Mouse (Mus musculus) embryo, embryonic 11 days (tissue): ENCODE data around the gene Fgf7.

Experiments used
- DNase-seq: peaks from one replicate; pipeline ENCODE4 v3.0.0-alpha.2; 2015

Gene Fgf7

DNA sequence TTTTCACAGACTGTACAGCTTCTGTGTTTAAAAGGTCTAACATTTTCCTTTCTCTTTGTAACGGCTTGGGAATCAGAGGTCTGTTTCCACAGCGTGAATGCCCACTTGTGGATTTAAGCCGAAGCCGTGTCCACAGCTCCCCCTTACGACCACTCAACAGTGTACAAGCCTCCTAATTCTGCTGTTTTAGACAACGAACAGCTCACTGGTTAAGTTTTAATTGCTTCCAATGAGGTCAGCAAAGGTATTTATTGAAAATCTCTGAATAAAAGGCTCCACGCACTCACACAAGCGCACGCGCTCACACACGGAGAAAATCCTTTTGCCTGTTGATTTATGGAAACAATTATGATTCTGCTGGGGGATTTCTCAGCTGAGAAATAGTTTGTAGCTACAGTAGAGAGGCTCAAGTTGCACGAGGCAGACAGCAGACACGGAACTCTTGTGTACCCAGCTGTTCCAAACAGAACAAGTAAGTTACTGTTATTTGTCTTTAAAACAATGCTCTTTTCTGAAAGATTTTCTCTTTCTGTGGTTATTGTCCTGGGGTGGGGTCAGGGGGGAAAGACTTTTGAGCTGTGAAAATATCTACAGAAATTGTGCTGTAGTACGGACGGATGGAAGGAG, at the start of gene Fgf7:
Gene Fgf7, plus strand, starts transcription at position 280 of the 627 bp plus-strand sequence.
- peak; percentile 40 for DNase-seq

DNA sequence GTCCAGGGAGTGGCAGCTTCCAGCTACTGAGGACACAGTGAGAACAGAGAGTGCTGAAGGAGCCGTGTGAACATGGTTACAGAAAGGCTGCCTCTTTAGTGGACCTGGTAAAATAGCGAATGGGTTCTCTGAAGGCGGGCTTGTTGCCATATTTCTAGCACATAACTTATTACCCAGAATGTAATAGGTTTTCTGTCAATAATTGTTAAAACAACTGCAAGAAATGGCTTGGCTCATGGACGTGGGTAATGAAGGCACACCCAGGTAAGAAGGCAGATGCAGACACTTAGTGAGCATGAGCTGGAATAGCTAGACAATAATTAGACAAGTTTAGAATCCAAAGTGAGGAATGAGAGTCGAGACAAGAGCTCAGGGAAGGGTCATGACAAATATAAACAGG, 32.2 kb upstream of the Fgf7 start:
- no peak for DNase-seq

DNA sequence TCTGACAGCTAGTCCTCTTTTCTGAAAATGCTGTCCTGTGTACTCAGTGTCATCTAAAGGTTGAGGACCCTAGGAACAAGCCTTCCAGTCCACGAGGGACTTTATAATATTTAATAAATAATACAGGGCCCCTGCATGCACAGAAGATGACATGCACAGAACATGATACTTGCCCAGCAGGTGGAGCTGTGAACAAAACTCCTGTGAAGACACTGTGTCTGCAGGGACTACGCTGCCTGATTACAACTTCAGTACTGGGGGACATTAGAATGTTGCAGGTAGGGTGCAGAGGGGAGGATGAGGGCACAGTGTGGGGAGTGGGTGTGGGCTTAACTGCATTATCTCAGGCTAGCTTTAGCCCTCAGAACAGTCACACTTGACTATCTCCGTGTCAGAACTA, 28.4 kb upstream of the Fgf7 start:
- peak; percentile 74 for DNase-seq

DNA sequence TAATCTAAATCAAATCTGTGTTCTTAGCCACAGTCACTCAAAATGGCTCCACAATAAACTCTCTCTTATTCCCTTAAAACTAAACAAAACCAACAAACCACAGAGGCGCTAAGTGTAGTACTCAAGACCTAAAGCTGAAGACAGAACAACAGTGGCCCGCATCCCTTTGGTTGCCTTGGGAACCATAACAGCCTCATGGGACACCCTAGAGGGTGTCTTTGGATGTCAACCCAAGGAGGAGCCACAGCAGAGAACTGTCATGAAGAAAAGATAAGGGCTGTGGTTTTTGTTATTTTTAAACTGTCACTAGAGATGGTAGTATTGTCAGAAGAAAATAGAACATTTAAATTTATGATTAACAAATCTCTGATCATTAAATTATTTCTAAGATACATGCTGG, 27.7 kb upstream of the Fgf7 start:
- no peak for DNase-seq

DNA sequence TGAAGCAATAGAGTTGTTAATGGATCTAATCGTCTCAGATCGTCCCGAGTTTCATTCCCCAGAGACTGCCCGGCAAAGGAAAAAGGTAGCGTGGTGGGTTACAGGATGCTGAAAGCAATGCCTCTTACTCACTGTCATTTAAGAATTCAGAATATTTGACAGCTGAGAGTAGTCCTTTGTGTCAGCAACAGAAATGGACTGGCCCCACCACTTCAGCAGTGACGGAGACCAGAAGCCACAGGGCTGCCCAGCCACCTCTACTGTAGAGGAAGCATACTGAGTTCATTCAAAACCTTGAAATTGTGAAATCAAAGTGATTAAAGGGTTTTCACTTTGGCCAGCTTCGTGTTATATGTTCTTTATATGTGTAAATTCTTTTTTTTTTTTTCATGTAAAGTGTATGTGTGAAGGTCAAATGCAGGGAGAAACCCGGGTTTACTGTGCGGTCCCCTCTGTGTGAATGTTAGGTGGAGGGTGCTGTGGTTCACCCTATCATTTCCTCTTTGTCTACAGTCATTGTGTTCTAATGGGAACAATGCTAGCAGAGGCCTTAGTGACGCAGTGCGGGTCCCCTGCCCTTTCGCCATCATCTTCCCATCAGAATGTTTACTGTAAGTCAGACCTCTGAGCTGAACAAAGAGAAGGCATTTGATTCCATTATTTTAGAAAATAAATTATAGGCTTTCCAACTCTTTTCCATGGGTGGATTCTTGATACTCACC, 19.3 kb upstream of the Fgf7 start:
- DNase-seq: no peak

DNA sequence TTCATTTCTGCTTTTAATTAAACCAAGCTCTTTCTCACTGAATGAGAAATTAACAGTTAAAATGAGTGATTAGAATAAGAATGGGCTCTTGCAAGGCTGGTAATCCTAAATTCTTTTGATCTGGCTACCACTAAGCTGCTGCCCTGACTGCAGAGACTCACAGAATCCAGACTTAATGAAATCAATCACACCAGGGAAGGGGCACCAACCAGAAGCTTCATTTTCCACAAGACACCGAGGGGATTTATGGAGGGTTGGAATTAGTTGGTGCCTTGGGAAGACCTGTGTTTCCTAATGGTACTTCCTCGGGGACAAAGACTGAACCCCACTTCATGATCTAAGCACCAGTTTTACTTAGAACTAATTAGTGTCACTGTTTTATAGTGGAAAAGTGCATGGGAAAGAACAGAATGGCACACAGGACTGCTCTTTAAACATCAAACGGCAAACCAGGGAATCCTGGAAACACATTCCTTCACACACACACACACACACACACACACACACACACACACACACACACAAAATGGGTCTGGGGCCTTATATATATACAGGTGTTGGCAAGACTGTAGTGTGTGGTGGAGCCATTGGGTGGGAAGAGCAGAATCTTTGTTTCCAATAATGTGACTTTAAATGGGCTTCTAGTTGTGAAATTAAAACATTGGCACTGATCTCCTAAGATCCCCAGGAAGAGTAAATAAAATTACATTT, 18.5 kb upstream of the Fgf7 start:
- no peak for DNase-seq

DNA sequence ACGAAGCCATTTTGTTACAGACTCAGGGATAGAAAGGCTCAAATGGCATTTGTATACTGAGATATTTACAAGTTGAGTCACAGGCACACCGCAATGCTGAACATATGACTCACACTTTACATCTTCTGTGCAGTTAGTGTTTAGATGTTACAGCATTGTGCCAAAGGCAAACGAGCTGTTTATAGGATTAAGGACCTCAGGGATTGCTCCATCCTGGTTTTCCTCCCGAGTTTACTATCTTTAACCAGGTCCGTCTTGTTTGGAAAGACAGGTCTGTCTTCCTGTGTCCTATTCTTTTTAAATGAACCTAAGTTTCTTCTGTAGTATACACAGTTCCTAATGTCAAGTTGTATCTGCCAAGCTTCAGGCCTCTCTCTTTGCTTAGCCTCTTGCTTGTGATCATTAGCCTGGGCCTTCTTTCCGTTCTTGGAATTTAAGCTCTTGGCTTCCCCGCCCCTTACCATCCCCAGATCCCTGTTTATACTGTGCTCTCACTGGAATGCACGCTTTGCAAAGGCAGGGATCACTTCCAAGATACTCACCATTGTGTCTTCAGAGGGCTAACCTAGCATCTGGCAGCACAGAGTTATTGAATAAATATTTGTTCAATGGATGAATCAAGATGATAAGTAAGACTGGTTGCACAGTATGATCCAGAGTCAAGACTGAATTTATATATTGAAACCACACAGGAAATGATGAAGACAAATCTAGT, 3.1 kb upstream of the Fgf7 start:
- no peak for DNase-seq

DNA sequence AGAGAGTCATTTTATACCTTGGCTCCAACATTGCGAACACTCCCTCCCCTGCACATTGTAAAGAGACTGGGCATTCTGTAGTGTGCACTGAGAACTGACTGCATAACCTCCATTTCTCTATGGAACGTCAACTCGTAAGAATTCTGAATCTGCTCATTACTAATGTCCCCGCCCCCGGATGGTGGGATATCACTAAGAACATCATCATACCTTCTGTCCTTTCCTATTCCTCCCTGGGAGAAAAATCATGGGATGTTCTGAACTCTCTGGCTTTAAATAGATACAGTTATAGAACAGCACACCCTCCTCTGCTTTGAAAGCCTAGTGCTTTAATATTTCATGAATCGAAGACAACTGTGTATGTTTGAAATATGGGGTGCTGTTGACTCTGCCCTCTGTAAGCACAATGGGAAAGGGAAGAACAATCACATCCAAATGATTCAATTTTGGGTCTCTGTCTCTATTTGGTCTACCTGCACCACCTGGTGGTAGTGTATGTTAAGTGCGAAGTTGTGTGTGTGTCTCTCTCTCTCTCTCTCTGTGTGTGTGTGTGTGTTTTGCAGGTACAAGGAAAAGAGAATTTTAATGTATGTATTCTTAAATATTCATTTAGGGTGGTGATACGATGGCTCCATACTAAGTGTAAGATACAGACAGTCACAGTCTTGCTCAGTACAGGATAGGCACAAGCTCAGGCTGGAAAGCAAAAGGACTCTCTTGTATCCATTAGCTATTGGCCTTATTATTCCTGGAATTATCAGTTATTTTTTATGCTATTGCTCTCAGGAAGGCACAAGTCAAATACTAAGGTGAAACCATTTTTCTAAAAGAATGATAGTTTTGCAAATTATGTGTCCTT, 1.1 kb upstream of the Fgf7 start:
- peak; percentile 47 for DNase-seq

DNA sequence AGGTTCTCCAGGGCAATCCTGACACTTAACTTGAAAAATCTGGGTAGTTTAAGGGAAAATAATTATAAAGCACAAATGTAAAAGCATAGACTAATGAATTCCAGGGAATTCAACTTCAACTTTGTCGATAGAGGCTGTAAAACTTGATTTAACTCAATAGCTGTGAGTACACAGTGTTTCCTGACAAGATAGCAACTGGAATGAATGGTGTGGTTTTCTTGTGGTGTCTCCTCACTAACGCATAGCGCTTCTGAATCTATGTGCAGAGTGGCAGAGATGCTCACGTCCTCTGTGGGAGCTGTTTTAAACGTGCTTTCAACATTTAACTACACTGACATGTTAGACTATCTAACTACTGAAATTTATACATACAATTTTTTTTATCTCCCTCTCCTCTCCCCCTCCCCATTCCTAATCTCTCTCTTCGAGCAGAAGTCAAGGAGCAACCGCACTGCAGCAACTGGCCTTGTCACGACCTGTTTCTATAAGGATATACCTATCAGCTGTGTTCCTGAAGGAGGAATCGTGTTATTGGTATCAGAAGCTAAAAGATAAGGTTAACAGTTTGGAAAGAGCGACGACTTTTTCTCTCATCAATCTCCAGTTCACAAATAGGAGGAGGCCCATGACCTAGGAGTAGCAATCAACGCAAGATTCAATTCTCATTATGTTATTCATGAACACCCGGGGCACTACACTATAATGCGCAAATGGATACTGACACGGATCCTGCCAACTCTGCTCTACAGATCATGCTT, 734 bp downstream of the Fgf7 start:
- DNase-seq: no peak

DNA sequence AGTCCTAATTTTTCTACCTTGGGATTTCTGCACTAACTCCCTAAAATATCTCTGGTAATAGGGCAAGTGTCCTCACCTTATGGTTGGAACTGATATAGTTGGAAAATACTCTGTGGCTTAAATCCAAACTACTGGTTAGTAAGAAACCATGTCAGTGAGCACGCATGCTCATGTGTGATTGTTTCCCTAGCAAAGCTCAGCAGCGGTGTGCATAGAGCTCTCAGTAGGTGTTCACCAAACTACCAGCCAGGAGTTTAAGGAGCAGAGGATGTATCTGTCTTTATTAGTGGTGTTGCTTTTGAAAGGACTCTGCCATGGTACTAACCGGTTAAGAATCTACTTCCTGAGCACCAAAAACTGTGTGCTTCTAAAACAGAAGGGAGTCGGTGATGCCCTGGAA, 1.7 kb downstream of the Fgf7 start:
- no peak for DNase-seq

DNA sequence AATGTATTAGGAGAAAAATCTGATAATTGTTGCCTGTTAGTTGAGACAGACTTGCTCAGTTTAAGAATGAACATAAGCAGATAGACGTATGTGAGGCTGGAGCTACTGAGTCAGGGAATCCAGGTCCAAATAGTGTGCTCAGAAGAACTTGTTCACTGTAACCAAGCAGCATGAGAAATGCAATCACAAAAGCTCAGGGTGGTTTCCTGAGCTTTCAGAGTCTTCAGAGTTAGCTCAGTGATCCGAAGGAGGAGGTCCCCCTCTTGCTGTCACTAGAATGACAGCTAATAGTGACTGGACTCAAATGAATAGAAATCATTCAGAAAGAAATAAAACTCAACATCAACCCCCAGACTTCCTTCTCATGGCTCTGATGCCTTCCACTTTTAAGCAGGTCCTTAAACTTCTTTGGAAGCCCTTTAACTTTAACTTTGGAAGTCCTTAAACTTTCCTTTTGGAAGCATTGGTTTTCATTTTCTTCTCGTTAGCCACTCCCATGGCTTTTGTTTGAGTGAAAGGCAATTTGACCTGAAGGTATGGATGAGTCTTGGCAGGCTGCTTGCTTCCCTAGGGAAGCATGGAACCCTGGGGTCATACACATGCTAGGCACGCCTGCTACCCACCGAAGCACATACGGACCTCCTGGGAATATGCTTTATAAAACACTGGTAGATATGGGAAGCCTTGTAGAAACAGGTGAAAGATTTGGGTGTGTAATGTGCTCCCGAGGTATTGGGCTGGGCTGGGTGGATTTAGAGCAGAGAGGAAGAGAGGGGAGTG, 4.0 kb downstream of the Fgf7 start:
- DNase-seq: no peak

DNA sequence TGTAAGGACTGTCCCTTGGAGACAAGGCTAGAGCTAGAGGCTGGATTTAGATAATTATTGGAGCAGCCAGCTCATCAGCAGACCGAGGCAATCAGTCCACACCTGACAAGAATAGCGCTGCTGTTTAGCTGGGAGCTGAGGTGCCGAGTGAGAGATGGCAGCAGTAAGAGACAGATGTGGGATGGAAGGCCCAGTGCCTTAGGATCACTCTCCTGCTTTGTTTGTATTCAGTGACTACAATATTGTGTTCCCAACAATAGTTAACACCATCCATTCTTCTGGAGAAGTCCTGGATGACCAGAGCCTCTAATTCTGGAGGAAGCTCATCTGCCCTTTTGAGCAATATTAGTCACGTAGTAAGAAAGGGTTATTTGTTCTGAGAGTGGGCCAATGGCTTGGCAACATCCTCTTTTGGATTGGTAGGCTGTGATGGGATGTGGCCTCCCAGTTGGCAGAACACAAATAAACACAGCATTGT, 5.0 kb downstream of the Fgf7 start:
- DNase-seq: no peak

DNA sequence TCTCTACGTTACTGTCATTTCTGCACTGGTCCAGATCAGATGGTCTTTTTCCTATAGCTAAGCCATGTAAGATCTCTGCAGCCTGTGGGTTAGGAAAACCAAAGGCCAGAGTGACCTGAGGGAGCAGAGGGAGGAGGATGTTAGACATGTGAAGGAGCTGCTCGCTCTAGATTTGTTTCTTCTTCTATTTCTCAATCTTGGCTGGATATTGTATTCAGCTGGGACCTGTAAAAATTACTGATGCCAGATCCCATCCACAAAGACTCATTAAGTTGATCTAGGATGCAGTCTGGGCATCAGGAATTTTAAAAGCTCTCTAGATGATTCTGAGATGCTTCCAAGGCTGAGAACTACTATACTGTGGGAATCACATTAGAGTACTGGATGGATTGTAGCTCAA, 6.2 kb downstream of the Fgf7 start:
- DNase-seq: no peak

DNA sequence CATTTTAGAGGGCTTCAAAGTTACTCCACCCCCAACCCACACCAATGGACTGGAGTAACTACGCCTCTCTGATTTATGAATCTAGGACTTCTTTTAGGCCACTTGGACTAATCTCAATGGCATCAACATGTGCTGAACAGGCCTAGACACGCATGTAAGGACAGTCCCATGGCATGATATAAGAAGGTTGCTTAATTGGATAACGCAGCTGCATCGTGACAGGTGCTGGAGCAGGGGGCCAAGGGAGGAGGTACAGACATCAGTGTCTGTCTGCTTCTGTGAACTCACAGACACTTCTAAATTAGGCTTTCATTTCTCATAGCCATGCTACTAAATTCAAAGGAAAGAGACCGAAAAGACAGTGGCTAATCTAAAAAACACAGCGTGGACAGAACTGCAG, 6.8 kb downstream of the Fgf7 start:
- DNase-seq: no peak

DNA sequence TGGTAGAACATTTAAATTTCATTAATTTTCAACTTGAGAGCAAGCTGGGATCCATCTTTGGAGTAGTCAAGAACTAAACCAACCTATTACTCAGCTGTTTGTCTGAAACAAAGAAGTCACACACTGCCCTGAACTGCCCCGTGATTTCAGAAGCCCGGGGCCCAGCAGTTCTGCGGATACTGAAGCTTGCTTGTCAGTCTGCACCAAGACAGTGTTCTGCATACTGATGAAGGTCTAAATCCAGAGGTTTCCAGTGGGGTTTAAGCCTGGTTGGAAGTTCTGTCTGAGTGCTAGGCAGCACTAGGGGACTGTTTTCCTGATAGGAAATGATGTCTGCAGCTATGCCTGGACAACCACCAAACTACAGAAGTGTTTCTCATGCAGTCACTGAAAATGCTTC, 8.2 kb downstream of the Fgf7 start:
- no peak for DNase-seq

DNA sequence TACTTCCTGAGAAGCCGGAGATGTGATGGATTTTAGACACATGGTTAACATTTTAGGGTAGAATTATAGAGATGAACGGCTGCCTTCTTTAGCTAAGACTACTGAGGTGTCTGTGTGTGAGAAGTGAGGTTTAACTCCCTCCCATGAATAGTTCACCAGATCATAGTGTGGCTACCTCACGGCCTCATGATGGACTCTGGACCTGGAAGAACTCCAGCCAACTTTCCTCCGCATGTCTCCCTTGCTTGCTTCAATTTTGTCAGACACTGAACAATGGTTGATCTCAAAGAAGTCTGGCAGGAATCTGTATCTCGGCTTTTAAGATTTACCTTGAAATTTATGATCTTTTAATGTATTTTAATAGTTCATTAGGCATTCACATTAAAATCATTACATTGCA, 11.2 kb downstream of the Fgf7 start:
- DNase-seq: no peak

DNA sequence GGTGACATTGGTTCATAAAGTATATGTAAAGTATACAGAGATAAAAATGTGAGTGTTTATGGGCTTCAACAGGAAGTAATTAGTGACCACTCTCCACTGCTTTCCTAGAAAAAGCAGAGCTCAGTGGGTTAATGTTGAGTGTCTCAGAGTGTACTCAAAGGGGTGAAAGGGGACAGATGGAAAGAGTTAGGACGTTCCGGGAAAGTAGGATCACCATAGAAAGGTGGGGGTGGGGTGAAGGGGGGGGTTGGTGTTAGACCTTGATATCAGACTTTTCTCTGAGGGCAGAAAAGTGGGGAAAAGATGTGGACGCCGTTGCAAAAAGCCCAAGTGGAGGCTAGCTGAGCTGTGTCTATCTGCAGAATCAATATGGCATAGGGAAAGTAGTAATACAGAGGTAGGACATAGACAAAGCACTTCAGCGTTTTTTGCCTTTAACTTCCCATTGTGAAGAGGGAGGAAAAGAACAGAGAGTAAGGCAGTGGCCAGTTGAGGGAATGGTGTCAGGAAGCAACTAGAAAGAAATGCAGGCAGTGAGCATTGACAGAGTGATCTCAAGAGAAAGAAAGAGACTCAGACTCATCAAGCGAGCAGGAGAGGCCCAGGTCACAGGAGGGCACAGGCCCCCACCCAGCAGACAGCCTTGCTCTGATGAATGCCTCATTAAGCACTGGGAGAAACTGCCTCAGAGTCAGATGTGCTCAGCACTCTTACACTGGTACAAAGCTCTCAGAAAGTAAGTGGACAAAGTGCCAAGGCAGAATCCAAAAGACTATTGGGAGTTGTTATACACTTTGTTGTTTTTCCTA, 18.5 kb downstream of the Fgf7 start:
- peak; percentile 76 for DNase-seq

DNA sequence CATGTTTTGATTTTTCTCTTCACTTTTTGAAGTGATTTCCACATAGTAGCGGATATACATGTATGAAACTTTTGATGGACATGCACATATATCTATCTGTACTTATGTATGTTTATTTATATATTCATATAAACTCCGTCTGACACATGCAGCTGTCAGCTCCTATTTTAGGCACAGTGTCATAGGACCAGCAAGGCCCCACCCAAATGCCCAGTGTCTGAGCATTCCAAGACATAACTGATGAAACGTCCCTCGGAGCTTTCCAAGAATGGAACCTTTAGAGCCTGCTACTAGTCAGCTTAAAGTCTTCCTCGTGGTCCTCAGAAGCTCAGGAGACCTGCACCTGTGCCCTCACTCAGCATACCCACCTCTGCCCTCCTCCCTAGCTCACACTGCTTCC, 19.2 kb downstream of the Fgf7 start:
- DNase-seq: no peak

DNA sequence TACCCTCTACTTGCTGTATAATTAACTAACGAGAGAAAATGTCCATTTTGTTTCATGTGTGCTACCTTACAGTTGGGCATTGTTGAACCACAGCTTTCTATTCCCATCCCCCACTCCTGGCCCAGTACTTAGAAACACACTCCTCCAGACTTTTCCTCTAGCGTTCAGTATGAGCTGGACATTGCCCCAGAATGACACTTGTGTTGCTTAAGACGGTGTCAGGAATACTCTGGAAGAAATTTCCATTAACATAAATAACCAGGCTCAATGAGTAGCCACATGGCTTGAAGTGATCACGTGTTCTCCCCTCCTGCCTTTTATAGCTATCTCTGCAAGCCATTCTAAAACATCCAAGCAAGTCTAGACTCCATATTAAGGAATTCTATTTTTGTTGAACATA, 26.1 kb downstream of the Fgf7 start:
- no peak for DNase-seq
